Mouse (Mus musculus) gastrocnemius, adult 8-10 months (tissue): ENCODE results near the gene Cox8c. TPM values are rescaled to one million over a fixed set of nuclear protein-coding genes. Genes with fewer than 3 reads are reported as not detected.

Experiments used
- total RNA-seq, 4 experiments: library from RNA; stranded (reverse); gene quantifications; 2 replicates each; pipeline ENCODE4 v1.2.4; 2022

Cox8c gene
- total RNA-seq, 4 experiments from 2014 or later: not detected

Other genes with a start within 250 kb of the Cox8c start
- gene Itpk1, start 194.4 kb upstream of the Cox8c start, total RNA-seq: 10 to 100 TPM in 1 of 4 experiments, 1 to 10 TPM in 3; 5.7 to 10.4 (median 8.2) TPM
- gene Moap1, start 155.7 kb upstream of the Cox8c start, total RNA-seq: 1 to 10 TPM; 3.8 to 4.7 (median 4.2) TPM
- 1 to 10 TPM; 2.3 to 4.2 (median 2.5) TPM for gene Tmem251, start 155.6 kb upstream of the Cox8c start, total RNA-seq
- not detected for gene Gm28051, start 141.6 kb upstream of the Cox8c start, total RNA-seq
- 10 to 100 TPM; 10.3 to 12.0 (median 10.9) TPM for gene Gon7, start 141.5 kb upstream of the Cox8c start, total RNA-seq
- gene Ubr7, start 141.3 kb upstream of the Cox8c start, total RNA-seq: 10 to 100 TPM; 16.0 to 16.9 (median 16.3) TPM
- 1 to 10 TPM; 2.7 to 2.9 (median 2.9) TPM for gene Gm20604, start 140.6 kb upstream of the Cox8c start, total RNA-seq
- 10 to 100 TPM; 16.7 to 18.7 (median 17.1) TPM for gene Btbd7, start 20.8 kb upstream of the Cox8c start, total RNA-seq
- gene Unc79, start 49.5 kb downstream of the Cox8c start, total RNA-seq: under 1 TPM in 2 of 4 experiments, not detected in 2; 0.17 to 0.40 TPM